Mouse (Mus musculus) A20 (cell line): ENCODE data around the gene Gys1.

ENCODE experiments used
- DNase-seq: peaks from one replicate; pipeline ENCODE4 v3.0.0-alpha.2; 2011; ENCODE audit warnings: low read depth, low spot score

Gys1 gene

DNA sequence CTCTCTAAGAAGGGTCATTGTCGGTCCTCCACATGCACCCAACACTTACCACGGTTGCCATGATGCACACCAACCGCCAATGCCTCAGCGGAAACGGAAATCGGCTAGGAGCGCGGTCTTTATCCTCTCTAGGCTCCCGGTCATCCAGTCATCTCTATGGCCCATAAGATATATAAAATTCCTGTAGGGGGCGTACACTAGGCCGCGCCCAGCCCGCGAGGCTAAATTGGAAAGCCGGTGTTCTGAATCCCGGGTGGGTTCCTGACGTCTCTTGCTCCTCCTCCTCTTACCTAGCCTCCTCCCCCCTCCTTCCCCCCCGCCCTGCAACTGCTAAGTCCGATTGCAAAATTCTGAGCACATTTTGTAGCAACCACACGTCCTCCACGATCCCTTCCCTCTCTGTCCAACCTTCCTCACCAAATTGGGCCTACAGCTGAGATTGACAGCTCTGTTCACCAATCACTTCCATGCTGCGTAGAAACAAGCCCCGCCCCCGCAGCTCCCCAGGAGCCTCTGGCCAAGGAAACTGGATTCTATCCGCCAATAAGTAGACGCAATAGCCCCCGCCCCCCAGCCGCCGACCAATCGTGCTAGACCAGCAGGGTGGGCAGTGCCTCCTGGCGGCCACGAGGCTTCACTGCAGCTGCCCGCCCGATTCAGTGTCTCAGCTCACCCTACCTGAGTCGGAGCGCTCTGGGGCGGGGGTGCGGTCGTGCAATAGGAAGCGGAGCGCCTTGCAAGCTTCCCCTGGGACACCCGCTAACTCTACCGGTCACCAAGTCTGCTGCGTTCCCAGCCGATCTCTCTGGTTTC is at the start of gene Gys1:
Gene Gys1 (plus strand): TSS at position 642 of the 813 bp plus-strand sequence.
- DNase-seq: peak; percentile 100

DNA sequence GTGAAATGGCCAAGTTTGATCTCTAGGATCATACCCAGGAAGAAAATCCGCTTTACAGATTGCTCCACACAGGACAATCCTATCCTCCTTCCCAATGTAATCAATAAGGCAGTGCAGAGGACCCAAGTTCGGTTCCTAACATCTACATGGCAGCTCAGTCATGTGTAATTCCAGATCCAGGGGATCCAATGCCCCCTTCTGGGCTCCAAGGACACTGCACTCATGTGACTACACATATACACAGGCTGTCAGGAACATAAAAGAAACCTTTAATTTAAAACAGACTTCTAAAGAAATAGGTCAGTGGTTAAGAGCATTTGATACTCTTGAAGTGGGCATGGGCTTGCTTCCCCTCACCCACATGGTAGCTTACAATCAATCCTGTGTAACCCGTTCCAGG is 48.6 kb upstream of the Gys1 start:
- no peak for DNase-seq

DNA sequence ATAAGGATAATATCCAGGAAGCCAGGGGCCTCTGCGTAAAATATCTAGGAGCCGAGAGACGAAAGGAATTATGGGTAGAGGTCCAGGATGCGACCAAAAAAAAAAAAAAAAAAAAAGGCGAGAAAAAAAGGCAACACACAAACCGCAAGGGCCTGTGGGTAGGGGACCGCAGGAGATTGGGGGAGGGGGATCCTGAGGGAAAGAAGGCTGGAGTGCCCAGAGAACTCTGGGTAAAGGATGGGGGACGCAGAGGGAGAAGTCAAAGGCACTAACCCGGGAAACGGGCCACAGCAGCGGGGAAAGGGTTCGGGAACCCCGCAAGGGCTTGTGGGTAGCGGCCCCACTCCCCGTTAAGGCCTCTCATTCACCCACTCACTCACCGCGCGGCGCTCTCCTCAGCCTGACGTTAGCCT is 39.5 kb upstream of the Gys1 start:
- DNase-seq: no peak

DNA sequence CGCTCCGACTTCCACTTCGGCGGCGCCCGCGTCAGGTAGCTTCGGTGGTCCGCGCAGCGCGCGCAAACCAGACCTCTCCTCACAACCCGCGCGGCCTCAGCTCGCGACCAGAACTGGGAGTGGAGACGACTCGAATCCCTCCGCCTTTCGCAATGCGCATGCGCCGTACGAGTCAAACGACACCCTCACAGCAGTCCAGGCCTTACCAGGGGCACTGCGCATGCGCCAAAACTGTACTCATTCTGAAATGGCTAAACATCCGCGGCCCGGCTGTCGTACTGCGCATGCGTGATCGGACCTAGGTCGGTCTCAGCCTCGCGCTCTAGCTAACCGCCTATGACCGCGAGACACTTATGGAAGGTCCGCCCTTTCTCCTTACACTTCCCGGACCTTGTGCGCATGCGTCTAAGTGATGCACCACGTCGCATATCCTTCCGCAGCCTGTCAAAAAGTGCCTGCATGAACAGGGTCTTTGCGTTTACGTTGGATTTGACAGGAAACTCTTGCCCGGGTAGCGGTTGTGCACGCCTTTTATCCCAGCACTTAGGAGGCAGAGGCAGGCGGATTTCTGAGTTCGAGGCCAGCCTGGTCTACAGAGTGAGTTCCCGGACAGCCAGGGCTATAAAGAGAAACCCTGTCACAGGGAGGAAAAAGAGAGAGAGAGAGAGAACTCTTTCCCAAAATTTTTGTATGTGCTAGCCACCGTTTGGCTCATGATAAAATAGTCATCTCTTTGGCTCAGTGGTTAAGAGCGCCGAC is 38.9 kb upstream of the Gys1 start, which contains the start of gene Snrnp70:
Gene Snrnp70 (minus strand): TSS at position 165 of the 759 bp plus-strand sequence.
- peak; percentile 100 for DNase-seq

DNA sequence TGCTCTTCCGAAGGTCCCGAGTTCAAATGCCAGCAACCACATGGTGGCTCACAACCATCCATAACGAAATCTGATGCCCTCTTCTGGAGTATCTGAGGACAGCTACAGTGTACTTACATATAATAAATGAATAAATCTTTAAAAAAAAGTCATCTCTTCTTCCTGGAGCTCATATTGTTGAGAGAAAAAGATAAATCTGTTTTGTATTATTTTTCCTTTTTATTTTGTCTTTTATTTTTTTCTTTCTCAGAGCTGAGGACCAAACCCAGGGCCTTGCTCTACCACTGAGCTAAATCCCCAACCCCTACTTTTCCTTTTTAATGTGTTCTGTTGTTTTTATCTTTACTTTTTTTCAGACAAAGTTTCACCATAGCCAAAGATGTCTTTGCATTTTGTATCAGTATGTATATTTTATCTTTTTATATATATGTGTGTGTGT is 38.3 kb upstream of the Gys1 start:
- DNase-seq: peak; percentile 56

DNA sequence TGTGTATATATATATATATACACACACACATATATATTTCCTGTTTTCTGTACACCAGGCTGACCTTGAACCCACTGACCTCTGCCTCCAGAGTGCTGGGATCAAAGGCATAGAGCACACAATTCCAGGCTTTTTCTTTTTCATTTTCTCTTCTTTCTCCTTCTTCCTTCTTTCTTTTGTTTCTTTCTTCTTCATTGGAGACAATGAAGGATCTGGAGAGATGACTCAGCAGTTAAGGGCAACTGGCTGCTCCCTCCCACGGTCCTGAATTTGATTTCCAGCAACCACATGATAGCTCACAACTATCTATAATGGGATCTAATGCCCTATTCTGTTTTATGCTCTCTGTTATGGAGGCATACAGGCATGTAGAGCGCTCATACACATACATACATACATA is 37.9 kb upstream of the Gys1 start:
- no peak for DNase-seq

DNA sequence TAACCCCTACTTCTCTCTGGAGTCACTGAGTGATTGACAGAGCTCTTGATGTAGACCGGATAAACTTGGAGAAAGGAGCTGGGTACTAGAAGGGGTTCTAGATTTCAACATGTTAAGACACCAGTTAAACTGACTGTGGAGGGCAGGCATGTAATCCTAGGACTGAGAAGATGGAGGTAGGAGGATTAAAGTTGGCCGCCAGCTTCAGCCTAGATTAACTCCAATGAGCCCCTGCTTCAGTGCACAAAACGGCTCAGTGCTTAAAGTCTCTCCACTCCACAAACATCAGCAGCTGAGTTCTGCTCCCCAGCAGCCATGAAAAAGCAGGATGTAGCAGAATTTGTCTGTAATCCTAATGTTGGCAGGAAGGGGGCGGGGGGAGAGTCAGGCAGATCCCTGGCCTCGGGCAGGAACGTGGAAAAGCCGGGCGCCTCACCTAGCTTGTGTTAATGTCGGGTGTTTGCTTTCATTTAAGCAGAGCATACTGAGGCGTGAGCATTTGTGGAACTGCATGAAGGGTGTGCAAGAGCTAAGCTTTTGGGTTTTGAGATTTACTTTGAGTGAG is 33.0 kb upstream of the Gys1 start:
- DNase-seq: no peak

DNA sequence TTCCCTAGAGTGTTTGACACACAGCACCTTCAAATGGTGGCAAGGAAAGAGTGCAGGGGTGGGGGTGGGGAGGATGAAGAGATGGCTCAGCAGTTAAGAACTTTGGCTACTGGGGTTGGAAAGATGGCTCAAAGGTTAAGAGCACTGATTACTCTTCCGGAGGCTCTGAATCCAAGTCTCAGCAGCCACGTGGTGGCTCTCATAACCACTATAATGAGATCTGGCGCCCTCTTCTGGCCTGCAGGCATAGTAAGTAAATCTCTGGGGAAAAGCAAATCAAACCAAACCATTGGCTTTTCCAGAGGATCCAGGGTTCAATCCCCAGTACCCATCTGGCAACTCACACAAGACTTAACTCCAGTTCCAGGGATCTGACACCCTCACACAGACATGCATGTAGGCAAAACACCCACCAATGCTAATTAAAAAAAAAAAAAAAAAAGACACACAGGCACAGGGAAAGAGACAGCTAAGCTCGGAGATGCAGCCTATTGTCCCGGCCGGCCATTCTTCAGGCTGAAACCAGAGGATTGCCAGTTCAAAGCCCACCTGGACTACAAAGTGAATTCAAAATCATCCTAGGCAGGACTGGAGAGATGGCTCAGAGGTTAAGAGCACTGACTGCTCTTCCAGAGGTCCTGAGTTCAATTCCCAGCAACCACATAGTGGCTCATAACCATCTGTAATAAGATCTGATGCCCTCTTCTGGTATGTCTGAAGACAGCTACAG is 30.9 kb upstream of the Gys1 start:
- peak; percentile 84 for DNase-seq

DNA sequence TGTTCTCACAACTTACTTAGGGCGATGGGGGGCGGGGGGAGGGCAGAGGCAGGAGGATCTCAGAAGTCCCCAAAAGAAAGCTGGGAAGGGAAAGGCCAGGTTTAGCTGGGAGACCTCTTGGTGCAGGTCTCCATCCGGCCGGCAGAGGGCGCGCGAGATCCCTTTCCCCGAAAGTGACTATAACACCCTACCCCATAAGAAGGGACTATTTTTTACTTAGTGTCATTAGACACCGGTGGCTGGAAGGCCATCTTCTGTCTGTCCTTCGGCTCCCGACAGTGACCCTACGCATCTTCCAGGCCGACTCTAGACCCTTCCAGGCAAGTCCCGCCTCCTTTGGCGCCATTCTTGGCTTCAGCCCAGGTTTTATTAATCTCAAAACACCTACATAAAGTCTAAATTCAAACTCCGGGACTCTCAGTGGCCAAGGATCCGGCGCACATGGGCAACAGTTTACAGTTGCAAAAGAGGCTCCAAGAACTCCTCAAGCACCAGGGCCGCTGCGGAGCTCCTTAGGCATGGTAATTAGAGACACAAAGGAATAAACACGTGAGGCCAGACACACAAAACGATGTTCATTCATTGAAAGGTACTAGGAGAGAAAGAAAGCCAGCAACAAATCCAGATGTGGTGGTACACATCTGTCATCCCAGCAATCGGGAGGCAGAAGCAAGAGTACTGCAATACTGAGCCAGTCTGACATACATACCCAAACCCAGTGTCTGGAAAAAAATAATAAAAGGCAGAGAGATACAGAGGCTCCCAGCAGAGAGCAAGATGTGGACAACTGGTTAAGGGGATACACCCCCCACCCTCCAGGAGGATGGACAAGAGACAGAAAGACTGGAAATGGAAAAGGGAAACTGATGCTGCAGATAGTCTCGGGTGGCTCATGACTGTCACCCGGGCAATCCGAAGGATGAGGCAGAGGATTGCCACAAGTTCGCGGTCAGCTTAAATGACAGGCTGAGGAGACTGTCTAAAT is 29.3 kb upstream of the Gys1 start, which contains the start of gene Kcna7:
Gene Kcna7 (plus strand): TSS at position 563 of the 985 bp plus-strand sequence.
- peak; percentile 74 for DNase-seq

DNA sequence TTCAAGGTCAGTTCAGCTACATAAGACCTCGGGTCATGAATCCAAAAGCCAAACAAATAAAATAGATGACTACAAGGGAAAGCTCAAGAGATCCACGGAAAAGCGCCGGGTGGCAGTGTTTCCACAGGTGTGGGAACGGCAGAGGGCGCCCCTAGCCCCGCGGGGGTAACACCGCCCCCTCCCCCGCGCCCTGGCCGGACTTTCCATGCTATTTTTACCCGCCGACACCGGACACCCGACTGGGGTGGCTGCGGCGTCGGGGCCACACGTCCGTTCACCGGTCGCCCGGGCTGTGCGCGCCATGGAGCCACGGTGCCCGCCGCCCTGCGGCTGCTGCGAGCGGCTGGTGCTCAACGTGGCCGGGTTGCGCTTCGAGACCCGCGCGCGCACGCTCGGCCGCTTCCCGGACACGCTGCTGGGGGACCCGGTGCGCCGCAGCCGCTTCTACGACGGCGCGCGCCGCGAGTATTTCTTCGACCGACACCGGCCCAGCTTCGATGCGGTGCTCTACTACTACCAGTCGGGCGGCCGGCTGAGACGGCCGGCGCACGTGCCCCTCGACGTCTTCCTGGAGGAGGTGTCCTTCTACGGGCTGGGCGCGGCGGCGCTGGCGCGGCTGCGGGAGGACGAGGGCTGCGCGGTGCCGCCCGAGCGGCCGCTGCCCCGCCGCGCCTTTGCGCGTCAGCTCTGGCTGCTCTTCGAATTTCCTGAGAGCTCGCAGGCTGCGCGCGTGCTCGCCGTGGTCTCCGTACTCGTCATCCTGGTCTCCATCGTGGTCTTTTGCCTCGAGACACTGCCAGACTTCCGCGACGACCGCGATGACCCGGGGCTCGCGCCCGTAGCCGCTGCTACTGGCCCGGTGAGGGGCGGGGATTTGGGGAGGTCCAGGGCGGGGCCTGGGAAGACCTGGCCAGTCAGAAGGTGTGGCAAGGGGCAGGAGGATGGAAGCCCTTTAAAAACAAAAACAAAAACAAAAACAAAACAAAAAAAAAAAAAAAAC is 28.2 kb upstream of the Gys1 start:
- no peak for DNase-seq

DNA sequence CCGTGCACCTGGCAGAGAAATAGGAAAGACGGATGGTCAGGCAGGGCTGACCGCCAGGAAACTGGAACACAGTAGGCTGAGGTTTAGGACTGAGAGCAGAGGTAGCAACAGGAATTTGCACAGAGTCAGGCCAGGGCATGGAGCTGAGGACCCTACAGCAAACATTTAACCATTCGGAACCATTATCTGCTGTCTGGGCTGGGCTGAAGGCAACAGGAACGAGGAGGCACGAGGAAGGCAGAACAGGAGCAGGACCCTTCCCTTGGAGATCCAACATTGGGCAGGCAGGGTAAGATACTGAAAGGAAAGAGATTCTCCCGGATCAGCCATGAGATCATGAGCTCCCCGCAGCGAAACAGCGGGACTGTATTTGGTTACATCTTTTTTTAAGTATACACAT is 26.8 kb upstream of the Gys1 start:
- no peak for DNase-seq

DNA sequence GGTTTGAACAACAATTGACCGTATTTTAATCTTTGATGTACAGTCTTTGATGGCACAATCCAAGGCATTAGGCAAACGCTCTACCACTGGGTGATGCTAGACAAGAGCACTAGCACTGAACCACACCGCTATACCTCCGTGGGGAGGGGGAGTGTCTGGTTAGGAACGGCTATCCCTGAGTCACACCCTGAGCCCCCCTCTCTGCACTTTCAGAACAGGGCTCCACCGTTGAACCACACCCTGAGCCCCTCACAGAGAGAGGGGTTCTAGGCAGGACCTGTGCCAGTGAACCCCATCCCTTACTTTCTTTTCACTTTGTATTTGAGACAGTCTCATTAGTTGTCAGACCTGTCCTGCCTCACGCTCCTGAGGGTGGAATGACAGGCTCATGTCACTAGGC is 26.3 kb upstream of the Gys1 start:
- DNase-seq: no peak

DNA sequence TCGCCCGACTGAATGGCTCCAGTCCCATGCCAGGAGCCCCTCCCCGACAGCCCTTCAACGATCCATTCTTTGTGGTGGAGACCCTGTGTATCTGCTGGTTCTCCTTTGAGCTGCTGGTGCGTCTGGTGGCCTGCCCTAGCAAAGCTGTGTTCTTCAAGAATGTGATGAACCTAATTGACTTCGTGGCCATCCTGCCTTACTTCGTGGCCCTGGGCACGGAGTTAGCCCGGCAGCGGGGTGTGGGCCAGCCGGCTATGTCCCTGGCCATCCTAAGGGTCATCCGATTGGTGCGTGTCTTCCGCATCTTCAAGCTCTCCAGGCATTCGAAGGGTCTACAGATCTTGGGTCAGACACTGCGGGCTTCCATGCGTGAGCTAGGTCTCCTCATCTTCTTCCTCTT is 25.7 kb upstream of the Gys1 start:
- DNase-seq: no peak

DNA sequence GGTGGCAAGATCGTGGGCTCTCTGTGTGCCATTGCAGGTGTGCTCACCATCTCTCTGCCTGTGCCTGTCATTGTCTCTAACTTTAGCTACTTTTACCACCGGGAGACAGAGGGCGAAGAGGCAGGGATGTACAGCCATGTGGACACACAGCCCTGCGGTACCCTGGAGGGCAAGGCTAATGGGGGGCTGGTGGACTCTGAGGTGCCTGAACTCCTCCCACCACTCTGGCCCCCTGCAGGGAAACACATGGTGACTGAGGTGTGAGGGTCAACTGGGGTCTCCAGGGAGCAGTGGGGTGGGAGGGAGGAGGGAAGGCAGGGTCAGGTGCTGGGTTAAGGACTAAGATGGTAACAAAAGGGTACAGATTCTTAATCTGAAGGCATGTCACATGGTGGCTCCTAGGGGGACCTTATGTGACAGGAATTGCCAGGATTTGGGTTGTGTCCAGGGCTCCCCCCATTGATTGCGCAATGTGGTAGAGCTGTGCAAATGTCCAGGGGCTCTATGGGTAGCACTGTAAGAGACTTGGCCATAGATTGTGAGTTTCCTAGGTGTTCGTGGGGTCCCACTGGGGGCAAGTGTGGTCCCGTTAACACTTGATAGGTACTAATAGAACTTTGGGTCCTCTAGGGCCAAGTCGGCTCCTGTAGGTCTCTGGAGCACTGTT is 25.0 kb upstream of the Gys1 start:
- DNase-seq: no peak

DNA sequence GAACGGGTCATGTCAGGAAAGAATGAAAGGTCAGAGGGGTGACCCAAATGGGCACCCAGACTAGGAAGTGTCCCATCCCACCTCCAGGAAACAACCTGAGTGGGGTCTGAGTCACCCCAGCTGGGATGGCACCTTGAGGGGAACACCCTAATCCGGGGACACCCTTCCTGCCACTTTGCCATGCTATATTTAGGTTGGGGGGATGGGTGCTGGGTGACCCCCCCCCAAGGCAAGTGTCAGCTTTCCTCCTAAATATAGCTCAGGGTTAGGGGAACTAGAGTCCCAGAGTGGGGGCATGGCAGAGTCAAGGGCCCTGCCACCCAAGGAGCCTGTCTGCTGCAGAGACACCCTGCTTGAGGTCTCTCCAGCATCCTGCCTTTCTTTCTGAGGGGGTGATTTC is 22.2 kb upstream of the Gys1 start:
- DNase-seq: no peak

DNA sequence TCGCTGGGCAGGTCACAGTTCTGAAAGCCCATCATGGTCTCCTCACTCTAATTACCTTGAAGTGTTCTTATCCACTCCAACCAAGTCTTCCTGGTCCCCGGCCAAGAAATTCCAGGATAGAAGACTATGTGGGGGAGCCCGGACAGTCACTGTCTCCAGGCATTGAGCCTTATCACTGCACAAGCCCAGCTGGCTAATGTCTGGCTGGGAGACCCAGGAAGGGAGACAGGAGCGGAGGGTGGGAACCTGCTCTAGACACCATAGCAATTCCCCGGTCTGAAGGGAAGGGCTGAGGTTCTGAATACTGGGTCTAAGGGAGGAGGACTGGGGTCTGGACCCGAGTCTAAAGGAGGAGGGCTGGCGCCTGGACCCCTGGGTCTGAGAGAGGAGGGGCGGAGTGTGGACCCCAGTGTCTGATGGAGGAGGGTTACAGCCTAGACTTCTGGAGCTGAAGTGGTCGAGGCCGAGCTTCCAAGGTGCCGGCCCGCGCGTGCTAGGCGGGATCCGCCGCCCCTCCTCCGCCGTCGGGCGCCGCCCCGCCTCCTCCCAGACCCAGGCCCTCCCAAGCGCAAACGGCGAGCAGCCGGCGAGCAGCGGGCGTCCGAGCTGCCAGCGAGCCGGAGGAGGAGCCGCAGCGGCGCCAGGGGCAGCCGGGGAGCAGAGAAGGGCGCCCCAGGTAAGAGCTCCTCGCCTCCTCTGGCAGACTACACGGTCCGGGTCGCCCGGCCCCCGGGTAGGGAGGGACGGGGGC is 21.4 kb upstream of the Gys1 start, which contains the start of gene Ntf5:
Gene Ntf5 (plus strand): TSS at position 583 of the 751 bp plus-strand sequence.
- peak; percentile 63 for DNase-seq

DNA sequence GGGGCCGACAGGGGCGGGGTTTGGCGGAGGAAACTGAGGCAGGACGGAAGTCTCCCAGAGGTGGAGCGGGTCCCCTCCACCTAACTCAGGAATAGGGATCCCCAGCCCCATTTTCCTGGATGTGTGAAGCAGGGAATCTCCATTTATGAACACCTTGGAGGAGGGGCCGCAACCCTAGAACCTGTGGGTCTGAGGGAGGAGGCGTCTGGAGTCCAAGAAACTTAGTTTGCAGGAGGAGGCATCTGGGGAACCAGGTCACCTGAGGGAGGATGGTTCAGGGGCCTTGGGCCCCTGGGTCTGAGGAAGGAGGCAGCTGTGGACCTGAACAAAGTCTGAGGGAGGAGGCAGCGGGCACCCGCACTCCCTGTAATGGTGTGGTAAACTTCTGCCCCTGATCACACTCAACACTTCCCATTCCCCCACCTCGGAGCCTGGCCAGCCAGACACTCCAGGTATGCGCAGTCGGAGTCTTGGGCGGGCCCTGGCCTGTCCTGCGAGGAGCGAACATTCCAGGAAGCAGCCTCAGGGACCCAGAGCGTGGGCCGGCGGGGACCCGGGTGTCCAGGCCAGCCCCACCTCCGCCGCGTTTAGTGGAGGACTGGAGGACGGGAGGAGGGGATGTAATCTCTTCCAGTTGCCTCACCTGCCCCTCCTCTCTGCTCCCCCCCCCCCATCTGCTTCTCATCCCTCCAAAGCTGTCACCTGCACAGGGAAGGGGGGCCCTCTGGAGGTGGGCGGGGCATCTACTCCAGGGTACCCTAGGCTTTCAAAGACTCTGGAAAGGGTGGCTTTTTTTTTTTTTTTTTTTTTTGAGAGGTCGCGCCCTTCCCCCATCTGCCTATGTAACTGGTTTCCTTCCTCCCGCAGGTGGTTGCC is 20.5 kb upstream of the Gys1 start:
- no peak for DNase-seq
